Mouse (Mus musculus) gastrocnemius, postnatal 4 days (tissue): ENCODE data around the gene Diaph2. TPM values are rescaled to one million over a fixed set of nuclear protein-coding genes. Genes with fewer than 3 reads are reported as not detected.
"Not testable (repeated sequence)": the region's sequence is repeated elsewhere in the genome, so short reads cannot be mapped to it uniquely, and the experiment has no call there.

Experiments
- DNase-seq, 2 experiments: peaks; one replicate each; pipeline ENCODE4 v3.0.0; 2021 to 2022; ENCODE audit warnings: low spot score in 2 of 2, mixed read lengths in 2 of 2
- total RNA-seq, 2 experiments: library from RNA; stranded (reverse); gene quantifications; 2 replicates each; pipeline ENCODE4 v1.2.3; 2021

Gene Diaph2
- total RNA-seq, 2 experiments from 2014 or later = 11.7 to 12.7 TPM

GRCm38 (mm10) chrX:130265707-130266106, 516.2 kb downstream of the Diaph2 start:
- DNase-seq = no peak

DNA sequence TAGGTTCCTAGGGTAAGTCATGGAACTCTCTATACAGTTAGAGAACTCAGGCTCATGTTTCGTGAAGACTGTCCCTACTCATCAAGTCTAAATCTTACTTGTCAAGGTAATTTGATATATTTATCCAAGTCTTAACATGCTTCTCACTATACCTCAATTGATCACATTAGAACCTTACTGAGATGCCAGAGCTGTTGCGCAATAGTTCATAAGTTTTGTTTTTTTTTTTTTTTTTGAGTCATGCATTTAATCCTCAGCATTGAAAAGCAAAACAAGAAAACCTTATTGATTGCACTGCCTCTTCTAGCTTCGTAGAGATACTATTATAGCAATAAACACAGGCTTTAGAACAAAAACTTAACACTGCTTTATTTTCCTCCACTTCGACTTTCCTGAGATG, 529.6 kb downstream of the Diaph2 start:
- no peak for DNase-seq

DNA sequence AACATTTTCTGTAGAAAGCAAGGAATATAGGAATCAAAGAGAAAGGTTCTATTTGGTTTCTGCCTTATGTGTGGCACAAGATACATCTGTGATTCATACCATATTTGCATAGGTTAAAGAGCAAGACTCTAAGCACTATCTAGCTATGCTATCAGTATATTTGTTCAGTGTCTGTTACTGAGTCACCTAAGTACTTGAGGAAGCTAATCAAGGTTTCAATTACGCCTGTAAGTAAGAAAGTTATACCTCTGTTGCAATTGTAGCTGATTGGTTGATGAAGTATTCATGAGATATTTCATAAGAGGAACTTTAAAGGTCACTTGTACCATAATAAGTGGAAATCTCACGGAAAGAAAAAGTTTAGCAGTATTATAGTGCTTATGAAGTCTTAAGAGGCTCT, 531.9 kb downstream of the Diaph2 start:
- DNase-seq = no peak

DNA sequence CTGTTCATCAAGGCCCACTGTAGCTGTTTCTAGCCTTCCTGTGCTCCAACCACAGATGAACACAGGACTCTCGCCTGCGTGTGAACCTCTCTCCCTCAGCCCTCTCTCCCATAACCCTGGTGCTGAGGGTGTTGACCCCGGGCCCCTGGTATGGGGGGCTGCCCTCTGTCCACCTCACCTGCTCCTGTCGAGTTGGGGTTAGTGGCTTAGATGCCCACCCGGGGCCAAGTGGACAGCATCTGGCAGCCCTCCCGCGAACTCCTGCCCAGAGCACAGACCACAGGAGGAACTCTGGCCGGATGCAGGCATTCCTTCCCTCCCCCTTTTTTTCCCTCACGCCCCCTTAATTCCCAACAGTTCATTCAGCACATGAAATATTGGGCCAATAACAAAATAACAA, 537.5 kb downstream of the Diaph2 start:
- peak in 1 of 2 experiments; percentile 19 for DNase-seq

DNA sequence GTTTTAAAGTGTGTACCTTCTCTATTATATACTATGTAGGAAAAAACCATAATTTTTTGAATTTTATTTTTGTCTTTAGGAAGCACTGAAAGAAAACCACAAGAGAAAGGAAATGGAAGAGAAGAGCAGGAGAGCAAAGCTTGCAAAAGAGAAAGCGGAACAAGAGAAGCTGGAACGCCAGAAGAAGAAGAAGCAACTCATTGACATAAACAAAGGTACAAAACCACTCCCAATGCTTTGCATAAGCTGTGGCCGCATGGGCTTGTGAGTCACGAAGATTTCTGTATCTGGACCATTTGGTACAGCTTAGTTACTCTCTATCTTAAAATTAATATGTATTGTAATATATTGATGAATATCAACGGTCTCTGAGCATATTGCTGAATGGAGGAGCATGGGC, 540.2 kb downstream of the Diaph2 start:
- DNase-seq = no peak

- no peak for DNase-seq
These were observed 601.4 kb downstream of the Diaph2 start for GRCm38 (mm10) chrX:130350808-130351435.

DNA sequence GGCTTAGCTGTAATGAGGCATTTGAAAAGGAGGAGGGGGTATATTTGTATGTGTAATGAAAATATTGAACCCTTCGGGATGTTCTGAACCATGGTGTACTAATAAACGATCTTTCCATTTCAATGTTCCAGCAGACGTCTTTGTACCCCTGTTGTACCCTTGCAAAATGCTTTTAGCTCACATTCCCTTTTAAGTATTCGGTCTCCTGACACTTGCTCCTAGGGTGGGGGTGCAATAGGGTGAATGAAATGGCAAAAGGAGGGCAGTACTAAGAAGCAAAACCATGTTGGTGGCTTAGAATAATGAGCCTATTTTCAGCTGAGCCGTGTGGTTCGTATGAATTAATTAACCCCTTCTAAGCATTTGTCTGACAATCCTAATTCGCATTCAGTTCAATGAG, 601.9 kb downstream of the Diaph2 start:
- DNase-seq = no peak

DNA sequence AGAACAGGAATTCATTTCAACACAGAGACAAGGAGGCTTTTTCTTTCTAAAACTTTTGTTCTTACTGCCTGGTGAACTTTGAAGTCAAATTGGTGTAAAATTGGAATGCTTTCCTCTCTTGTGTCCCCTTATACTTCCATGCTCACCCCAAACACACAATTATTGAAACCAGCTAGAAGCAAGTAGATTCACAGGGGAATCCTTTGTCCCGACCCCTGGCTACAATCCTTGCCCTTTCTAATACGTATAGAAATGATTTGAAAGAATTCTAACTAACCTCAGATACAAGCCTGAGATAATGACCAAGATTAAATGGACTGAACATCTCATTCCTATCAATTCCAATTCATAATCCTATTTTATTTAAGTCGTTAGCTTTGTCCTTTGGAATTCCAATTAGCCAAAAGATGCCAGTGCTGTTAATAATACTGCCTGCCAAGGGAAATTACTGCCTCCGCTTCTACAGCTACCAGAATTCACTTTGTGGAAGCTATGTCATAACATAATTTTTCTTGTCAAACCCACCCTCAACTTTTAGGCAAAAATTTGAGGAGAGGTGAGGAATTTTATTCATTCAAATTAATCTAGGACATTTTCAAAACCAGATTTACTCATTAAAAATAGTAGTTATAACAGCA, 644.1 kb downstream of the Diaph2 start:
- DNase-seq = no peak

DNA sequence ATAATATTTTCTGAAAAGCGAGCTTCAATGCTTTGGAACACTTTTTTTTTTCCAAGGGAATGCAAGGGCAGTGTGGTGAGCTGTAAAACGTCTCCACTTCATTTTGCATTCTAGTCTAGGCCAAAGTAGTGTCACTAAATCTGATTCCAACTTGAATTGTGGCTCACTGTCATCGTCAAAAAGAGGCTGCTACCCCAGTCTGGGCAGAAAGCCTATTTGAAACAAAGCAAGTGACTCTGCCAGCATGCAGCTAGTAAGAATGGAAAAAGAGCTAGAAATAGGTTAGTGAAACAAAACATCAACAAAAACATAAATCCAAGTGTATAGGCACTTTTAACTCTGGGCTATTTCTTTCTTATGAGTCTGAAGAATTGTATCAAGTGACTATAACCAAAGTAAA, 653.7 kb downstream of the Diaph2 start:
- DNase-seq = no peak

DNA sequence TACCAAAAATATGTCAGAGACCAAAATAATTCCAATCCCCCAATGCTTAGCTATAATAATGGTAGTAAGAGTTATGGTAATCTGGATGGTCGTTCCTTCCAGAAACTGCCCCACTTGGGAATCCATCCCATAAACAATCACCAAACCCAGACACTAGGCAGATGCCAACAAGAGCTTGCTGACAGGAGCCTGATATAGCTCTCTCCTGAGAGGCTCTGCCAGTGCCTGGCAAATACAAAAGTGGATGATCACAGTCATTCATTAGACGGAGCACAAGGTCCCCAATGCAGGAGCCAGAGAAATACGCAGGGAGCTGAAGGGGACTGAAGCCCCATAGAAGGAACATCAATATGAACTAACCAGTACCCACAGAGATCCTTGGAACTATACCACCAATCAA, 657.9 kb downstream of the Diaph2 start:
- not testable (repeated sequence) for DNase-seq

DNA sequence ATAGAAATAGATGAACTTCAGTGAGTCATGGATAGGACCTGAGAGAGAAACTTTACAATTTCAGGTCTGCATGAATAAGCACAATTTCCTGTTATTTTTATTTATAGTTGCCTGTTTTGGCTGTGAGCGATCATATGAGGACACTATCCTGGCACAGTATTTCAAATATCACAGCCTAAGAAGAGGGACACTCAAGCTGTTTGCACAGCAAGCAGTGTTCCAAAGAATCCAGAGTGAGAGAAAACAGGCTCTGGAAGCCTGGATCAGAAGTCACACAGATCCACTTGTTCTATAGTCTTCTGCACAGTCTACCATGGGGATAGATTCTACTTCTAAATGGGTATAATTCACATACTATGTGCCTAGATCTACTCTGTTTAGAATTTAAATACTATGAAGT, 659.4 kb downstream of the Diaph2 start:
- no peak for DNase-seq

- no peak for DNase-seq
These were observed 673.6 kb downstream of the Diaph2 start for GRCm38 (mm10) chrX:130423134-130423533.

DNA sequence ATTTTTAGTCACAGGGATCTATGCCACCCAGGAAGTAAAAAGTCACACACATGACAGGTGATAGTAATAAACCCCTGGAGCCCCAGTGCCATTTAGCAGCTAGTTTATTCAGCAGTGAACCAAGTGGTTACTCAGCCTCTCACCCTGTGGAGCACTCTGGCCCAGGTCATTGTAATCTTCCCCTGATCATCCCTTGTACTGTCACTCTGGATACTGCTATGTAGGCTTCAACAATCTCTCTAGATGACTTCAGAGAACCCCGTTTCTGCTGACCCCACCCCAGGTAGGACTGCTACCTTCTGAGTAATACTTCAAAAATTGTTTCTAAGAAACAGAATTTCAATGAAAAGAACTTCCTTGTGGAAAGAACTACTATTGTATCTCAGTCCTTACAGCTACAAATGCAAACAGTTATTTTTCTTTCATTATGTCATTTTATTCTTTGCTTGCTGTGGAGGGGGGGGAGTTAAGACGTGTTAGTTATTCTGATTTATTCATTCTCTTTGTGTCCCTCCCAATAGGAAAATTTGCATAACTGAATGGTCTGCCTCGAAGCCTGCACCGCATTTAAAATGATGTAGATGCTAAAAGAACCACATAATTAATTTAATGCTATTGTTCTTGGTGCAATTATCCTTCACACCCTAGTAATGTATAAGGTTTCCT, 702.4 kb downstream of the Diaph2 start:
- DNase-seq = no peak

DNA sequence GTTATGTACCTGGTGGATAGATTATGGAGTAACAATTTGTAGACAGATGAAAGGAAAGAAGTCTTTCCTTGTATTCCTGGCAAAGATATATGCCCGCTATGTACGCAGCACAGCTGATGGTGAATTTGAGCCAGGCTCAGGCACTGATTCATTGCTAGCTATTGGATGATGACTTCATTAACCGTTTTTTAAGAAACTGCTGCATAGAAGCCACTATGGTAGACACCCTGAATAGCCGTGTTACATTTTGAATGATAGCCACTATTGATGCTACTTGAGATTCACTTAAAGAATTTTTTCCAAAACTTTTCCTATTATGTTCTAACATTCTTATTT, 702.9 kb downstream of the Diaph2 start:
- DNase-seq = no peak

- DNase-seq = no peak
These were observed 723.6 kb downstream of the Diaph2 start for GRCm38 (mm10) chrX:130473133-130473532.

- DNase-seq = no peak
These were observed 731.3 kb downstream of the Diaph2 start for GRCm38 (mm10) chrX:130480877-130481276.

DNA sequence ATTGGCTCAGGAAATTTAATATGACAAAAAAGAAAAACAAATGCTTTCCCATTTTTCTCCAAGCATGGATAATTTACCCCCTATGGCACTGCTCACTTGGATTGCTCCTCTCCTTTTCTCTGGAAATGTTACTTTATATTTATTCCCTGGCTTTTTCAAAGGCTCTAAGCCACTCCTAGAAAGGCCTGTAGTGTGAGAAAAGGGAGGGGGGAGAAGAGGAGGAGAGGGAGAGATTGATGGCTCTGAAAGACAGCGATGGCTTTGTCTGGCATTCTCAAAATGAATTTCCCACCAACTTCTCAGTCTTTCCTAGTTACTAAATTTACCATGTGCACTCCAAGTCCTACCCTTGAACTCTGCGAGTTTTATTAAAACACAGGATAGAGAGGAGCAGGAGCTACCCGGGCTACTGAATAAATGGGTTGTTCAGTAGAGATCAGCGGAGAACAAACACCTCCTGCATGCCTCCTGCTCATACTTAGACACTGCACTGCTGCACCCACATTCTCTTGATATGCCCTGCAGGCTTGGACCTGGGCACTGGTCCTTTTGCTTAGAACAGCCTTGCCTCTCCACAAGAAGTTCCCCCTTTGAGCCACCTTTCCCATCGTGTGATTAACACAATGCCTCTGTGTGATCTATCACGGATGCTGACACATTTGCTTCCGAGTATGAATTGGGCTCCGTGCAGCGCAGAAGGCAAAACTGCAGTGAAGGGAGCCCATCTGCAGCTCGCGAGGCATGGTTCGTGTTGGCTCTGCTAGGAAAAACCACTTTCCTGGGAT, 753.3 kb downstream of the Diaph2 start:
- DNase-seq = no peak

GRCm38 (mm10) chrX:130503465-130503860, 753.9 kb downstream of the Diaph2 start:
- DNase-seq = no peak

DNA sequence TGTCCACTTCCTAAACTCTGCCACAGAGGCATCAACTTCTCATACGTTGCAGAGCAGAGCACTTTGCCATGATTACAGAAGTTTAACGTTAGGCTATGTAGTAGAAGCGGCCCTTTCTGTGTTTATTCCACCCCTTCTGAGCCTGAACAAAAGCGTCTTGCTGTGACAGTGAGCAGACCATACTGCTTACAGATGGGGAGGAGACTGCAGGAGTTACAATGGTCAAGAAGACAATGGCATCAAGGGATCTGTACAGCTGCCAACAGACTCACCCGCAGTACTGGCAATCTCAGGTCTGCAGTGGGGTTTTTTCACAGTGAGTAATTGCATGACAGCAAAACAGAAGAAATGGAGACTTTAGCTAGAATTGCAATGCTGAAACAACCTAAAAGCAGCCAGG, 756.1 kb downstream of the Diaph2 start:
- DNase-seq = no peak
